Mouse (Mus musculus) lung, postnatal 0 days (tissue): Measurements from ENCODE around the gene Nt5e. TPM values are rescaled to one million over a fixed set of nuclear protein-coding genes. Genes with fewer than 3 reads are reported as not detected.

Experiments
- ATAC-seq: fragments of 200-750 bp; cut with Nextera tagmentation; 2 replicates; pipeline ENCODE4 v1.8.0; 2017; ENCODE audit warnings: moderate library complexity
- DNase-seq: peaks from one replicate; pipeline ENCODE4 v3.0.0-alpha.2; 2016; ENCODE audit warnings: low spot score
- H3K27ac ChIP-seq: fragments of 300-500 bp; sonication (generic); 2 replicates; pipeline ENCODE4 v1.5.1; 2014; ENCODE audit warnings: antibody characterized with exemption, mild to moderate bottlenecking, low read length, mixed read lengths
- H3K27me3 ChIP-seq: fragments of 300-500 bp; sonication (generic); replicated peaks from 2 replicates; pipeline ENCODE4 v1.6.1; 2014; ENCODE audit warnings: low read length, mixed read lengths; ENCODE audit not compliant: insufficient read depth
- H3K36me3 ChIP-seq: fragments of 300-500 bp; sonication (generic); 2 replicates; pipeline ENCODE4 v1.6.1; 2014; ENCODE audit warnings: low read length, mixed read lengths; ENCODE audit not compliant: insufficient read depth
- H3K4me1 ChIP-seq: fragments of 300-500 bp; sonication (generic); 2 replicates; pipeline ENCODE4 v1.6.1; 2014; ENCODE audit warnings: antibody characterized with exemption, low read depth, low read length, mixed read lengths; ENCODE audit not compliant: insufficient read depth
- H3K4me2 ChIP-seq: fragments of 300-500 bp; sonication (generic); replicated peaks from 2 replicates; pipeline ENCODE4 v1.6.1; 2014; ENCODE audit warnings: low read depth, mild to moderate bottlenecking, low read length, moderate library complexity, mixed read lengths
- H3K4me3 ChIP-seq: fragments of 300-500 bp; sonication (generic); 2 replicates; pipeline ENCODE4 v1.5.1; 2014; ENCODE audit warnings: low read depth, low read length
- H3K9ac ChIP-seq: fragments of 300-500 bp; sonication (generic); replicated peaks from 2 replicates; pipeline ENCODE4 v1.6.1; 2014; ENCODE audit warnings: low read depth, mild to moderate bottlenecking
- H3K9me3 ChIP-seq: fragments of 300-500 bp; sonication (generic); 2 replicates; pipeline ENCODE4 v1.6.1; 2016; ENCODE audit warnings: low read length, mixed read lengths
- CTCF ChIP-seq: IDR thresholded peaks from 2 replicates; pipeline ENCODE4 v1.5.1; 2016; ENCODE audit warnings: antibody characterized with exemption, mild to moderate bottlenecking
- EP300 ChIP-seq: IDR thresholded peaks from 2 replicates; pipeline ENCODE4 v1.6.1; 2016; ENCODE audit warnings: antibody characterized with exemption, mild to moderate bottlenecking, control low read depth
- WGBS: fragments of 180-500 bp; shearing (Covaris S2); extraction: QIAGEN DNeasy Blood & Tissue Kit; methylation state at CpG from one replicate; pipeline ENCODE4 v1.1.7; 2014; 5-methylcytosine and 5-hydroxymethylcytosine counted together
- polyA plus RNA-seq: library from polyadenylated mRNA; unstranded; fragments of >200 nt; fragmentation: Nextera tagmentation; extraction: Ambion mirVana; gene quantifications from 2 replicates; pipeline ENCODE4 v1.2.1, GENCODE M21; 2015

Nt5e gene
- polyA plus RNA-seq, 1 experiment from 2014 or later, result 5.8 TPM

- H3K27ac ChIP-seq, result no peak overlapping the region
- H3K36me3 ChIP-seq, result no peaks in the 10 kb centered on the region
- H3K4me2 ChIP-seq, result no peak overlapping the region
- H3K9ac ChIP-seq, result no peak overlapping the region
- no peak for TF ChIP-seq CTCF
- TF ChIP-seq EP300, result no peak
- DNase-seq (no peak), ATAC-seq (no peak)
- 88% methylated on average over 2 of the region's 2 CpGs for WGBS
- no peaks in the 10 kb centered on the region for H3K4me1 ChIP-seq
- no peak overlapping the region for H3K4me3 ChIP-seq
- H3K9me3 ChIP-seq, result no peaks in the 10 kb centered on the region
- no peaks in the 10 kb centered on the region for H3K27me3 ChIP-seq
Measured at GRCm38 (mm10) chr9:88371201-88371600, 44.2 kb downstream of the Nt5e start.

GRCm38 (mm10) chr9:88373001-88373400, 46.0 kb downstream of the Nt5e start:
- H3K4me3 ChIP-seq, result no peak overlapping the region

GRCm38 (mm10) chr9:88377483-88377882, 50.5 kb downstream of the Nt5e start:
- H3K9ac ChIP-seq, result no peak overlapping the region
- H3K9me3 ChIP-seq, result no peaks in the 10 kb centered on the region
- no peaks in the 10 kb centered on the region for H3K4me1 ChIP-seq
- no peak for TF ChIP-seq CTCF
- no peak for TF ChIP-seq EP300
- WGBS, result 87% methylated on average over 5 of the region's 5 CpGs
- ATAC-seq, result no peak
- H3K4me3 ChIP-seq, result no peak overlapping the region
- H3K36me3 ChIP-seq, result no peaks in the 10 kb centered on the region; the same call in 1 of the 2 replicates
- no peaks in the 10 kb centered on the region for H3K27me3 ChIP-seq
- H3K27ac ChIP-seq, result no peak overlapping the region
- H3K4me2 ChIP-seq, result no peak overlapping the region
- DNase-seq, result no peak

More at GRCm38 (mm10) chr9:88373001-88373400, 46.0 kb downstream of the Nt5e start:
- Histone ChIP-seq H3K36me3 (no peaks in the 10 kb centered on the region), H3K27me3 (no peaks in the 10 kb centered on the region), H3K27ac (no peak overlapping the region), H3K9me3 (no peaks in the 10 kb centered on the region), H3K4me2 (no peak overlapping the region), H3K4me1 (no peaks in the 10 kb centered on the region), H3K9ac (no peak overlapping the region)
- TF ChIP-seq CTCF (no peak), EP300 (no peak)
- 78% methylated on average over 2 of the region's 2 CpGs for WGBS
- ATAC-seq (no peak), DNase-seq (no peak)

- Histone ChIP-seq H3K4me3 (no peak overlapping the region), H3K4me1 (no peaks in the 10 kb centered on the region), H3K4me2 (no peak overlapping the region), H3K27ac (no peak overlapping the region), H3K27me3 (no peaks in the 10 kb centered on the region), H3K9ac (no peak overlapping the region), H3K9me3 (no peaks in the 10 kb centered on the region), H3K36me3 (peaks cover 9% of the 10 kb centered on the region; the same call in 1 of the 2 replicates)
- no peak for ATAC-seq
- TF ChIP-seq CTCF (no peak), EP300 (no peak)
- 85% methylated on average over 3 of the region's 3 CpGs for WGBS
- DNase-seq, result no peak
Measured at GRCm38 (mm10) chr9:88379057-88379456, 52.1 kb downstream of the Nt5e start.

- Histone ChIP-seq H3K9me3 (no peaks in the 10 kb centered on the region), H3K4me1 (no peaks in the 10 kb centered on the region), H3K36me3 (peaks cover 9% of the 10 kb centered on the region; the same call in 1 of the 2 replicates), H3K27me3 (no peaks in the 10 kb centered on the region), H3K4me3 (no peak overlapping the region), H3K9ac (no peak overlapping the region), H3K27ac (no peak overlapping the region), H3K4me2 (no peak overlapping the region)
- TF ChIP-seq EP300, result no peak
- TF ChIP-seq CTCF, result no peak
- WGBS, result 63% methylated on average over 7 of the region's 7 CpGs
- DNase-seq (no peak), ATAC-seq (no peak)
Measured at GRCm38 (mm10) chr9:88380076-88380475, 53.1 kb downstream of the Nt5e start.

- Histone ChIP-seq H3K4me3 (no peak overlapping the region), H3K9ac (no peak overlapping the region), H3K36me3 (peaks cover 9% of the 10 kb centered on the region; the same call in 1 of the 2 replicates), H3K4me2 (no peak overlapping the region), H3K27me3 (no peaks in the 10 kb centered on the region), H3K4me1 (no peaks in the 10 kb centered on the region), H3K9me3 (no peaks in the 10 kb centered on the region), H3K27ac (no peak overlapping the region)
- no peak for TF ChIP-seq EP300
- TF ChIP-seq CTCF, result no peak
- DNase-seq (no peak), ATAC-seq (no peak)
- 88% methylated on average over 1 of the region's 1 CpGs for WGBS
Measured at GRCm38 (mm10) chr9:88380542-88380941, 53.5 kb downstream of the Nt5e start.

GRCm38 (mm10) chr9:88388826-88389225, 61.8 kb downstream of the Nt5e start:
- 86% methylated on average over 5 of the region's 5 CpGs for WGBS
- no peak overlapping the region for H3K27ac ChIP-seq
- no peaks in the 10 kb centered on the region for H3K27me3 ChIP-seq
- no peak overlapping the region for H3K4me2 ChIP-seq
- no peak for DNase-seq
- H3K9ac ChIP-seq, result no peak overlapping the region
- peaks cover 11% of the 10 kb centered on the region; the same call in 1 of the 2 replicates for H3K36me3 ChIP-seq
- TF ChIP-seq CTCF (no peak), EP300 (no peak)
- H3K4me3 ChIP-seq, result no peak overlapping the region
- H3K9me3 ChIP-seq, result no peaks in the 10 kb centered on the region
- ATAC-seq, result no peak
- H3K4me1 ChIP-seq, result no peaks in the 10 kb centered on the region
